Mouse (Mus musculus) bone marrow, adult 2 months (tissue): Measurements from ENCODE around the gene Per2. TPM values are rescaled to one million over a fixed set of nuclear protein-coding genes. Genes with fewer than 3 reads are reported as not detected.

Source experiments
- H3K27ac ChIP-seq: fragments of 200-500 bp; 2 replicates; pipeline ENCODE4 v1.5.1; 2012; ENCODE audit warnings: low read depth, mild to moderate bottlenecking, control low read depth, inconsistent platforms, low read length; ENCODE audit not compliant: control insufficient read depth, poor library complexity, insufficient read depth
- H3K4me1 ChIP-seq: fragments of 200-500 bp; 2 replicates; pipeline ENCODE4 v1.6.1; 2011; ENCODE audit warnings: low read length; ENCODE audit not compliant: control insufficient read depth, insufficient read depth
- H3K4me3 ChIP-seq: fragments of 200-500 bp; replicated peaks from 2 replicates; pipeline ENCODE3; 2011; ENCODE audit warnings: mild to moderate bottlenecking, low read depth, low read length, control low read depth; ENCODE audit not compliant: control insufficient read depth
- CTCF ChIP-seq: fragments of 200-500 bp; IDR thresholded peaks from 2 replicates; pipeline ENCODE4 v1.5.1; 2011; ENCODE audit warnings: low read length, control low read depth; ENCODE audit not compliant: control insufficient read depth, insufficient read depth
- POLR2A ChIP-seq: fragments of 200-500 bp; IDR thresholded peaks from 2 replicates; pipeline ENCODE4 v1.6.1; 2011; ENCODE audit warnings: low read depth, mild to moderate bottlenecking, control low read depth, low read length, borderline replicate concordance; ENCODE audit not compliant: control insufficient read depth
- WGBS: fragments of 180-500 bp; shearing (Covaris S2); methylation state at CpG from one replicate; pipeline ENCODE4 v1.1.7; 2018; 5-methylcytosine and 5-hydroxymethylcytosine counted together
- polyA plus RNA-seq: library from polyadenylated mRNA; stranded (reverse); fragments of >200 nt; gene quantifications from 2 replicates; pipeline ENCODE4 v1.2.4, GENCODE M21; 2011; ENCODE audit warnings: low replicate concordance; ENCODE audit not compliant: missing spikeins, insufficient read depth, insufficient read length

Per2 gene
- polyA plus RNA-seq, 1 experiment, result 9.4 TPM

DNA sequence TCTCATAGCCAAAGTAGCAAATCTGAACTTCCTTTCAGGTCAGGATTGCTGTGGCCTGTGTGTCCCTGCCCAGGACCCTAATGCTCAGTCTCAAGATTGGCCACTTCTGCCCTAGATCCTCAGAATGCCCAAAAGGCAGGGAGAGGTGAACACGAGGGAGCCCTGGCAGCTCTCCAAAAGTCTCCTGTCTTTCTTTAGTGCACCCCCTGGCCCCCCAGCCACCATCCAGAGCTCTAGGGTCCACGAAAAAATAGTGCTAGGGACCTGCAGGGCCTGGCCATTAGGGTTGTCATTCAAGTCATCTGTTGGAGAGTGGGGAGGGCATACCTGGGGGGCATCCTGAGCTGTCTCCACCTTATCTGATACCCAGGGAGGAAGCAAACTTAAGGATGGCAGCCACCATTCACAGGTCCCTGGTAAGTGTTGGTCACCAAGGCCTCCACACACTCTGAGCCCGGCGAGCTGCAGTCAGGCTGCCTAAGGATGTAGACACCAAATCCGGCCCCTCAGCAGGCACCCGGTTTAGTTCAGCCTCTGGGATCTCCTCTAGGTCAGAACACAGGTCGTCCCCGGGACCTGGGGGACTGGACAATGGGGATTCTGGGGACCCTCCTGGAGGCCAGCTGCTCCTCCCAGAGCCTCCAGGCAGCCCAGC lies 47.4 kb downstream of the Per2 start:
- 85% methylated on average over 8 of the region's 8 CpGs for WGBS
- Histone ChIP-seq H3K4me1 (peaks cover 2% of the 10 kb centered on the region), H3K4me3 (no peak overlapping the region), H3K27ac (no peak overlapping the region)
- TF ChIP-seq POLR2A (no peak), CTCF (no peak)

DNA sequence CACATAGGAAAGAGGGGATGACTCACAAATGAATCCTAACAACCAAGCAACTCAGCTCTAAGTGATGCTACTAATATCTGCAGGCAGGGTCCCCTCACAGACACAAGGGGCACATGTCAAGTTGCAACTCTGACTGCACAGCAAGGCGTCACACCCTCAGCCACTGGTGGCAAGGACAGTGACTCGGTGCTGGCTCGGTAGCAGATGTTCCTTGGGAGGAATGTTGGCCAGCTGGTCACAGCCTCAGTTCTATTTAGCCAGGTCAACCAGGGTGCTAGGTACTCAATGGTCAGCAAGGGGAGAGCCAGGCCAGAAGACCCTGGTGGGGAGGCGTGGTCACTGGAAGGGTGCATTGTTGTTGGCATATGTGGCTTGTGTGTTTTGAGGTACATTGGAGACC lies 51.3 kb downstream of the Per2 start:
- Histone ChIP-seq H3K4me3 (no peak overlapping the region), H3K27ac (no peak overlapping the region), H3K4me1 (peaks cover 4% of the 10 kb centered on the region)
- TF ChIP-seq CTCF (no peak), POLR2A (no peak)
- WGBS, result 86% methylated on average over 4 of the region's 4 CpGs

DNA sequence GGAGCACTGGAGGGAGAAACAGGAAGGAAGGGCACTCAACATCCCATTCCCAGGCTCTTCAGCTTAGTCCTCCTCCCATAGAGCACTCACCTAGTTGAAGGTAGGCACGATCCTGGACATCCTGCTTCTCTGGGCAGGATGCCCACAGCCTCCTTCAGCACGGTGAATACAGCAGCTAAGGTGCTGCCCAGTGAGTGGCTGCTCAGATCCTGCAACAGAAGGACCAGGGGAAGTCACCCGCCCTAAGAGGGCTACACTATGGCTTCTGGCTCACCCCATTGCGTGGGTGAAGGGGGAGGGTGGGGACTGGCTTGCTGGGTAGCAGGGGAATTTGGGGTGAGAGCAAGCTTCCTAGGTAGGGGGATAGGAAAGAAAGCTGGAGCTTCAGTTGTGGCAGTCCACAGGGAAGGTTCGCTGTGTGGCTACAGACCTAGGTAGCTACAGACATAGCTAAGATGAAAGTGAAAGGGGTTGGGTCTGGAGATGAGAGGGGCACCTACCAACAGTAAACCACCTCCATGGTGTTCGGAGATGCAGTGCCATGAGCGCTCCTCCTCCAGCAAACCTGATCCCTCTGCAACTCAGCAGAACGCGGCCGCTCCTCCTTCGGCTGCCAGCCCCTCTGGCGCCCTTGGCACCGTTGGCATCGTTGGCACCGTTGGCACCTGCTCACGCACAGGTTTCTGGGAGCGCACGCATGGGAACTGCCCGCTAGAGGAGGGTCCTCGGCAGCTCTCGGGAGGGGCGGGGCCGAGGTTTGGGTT lies 53.5 kb downstream of the Per2 start:
- H3K27ac ChIP-seq, result peak overlapping the region; percentile 20; the same call in 1 of the 2 replicates
- TF ChIP-seq CTCF (no peak), POLR2A (no peak)
- peak overlapping the region; percentile 38 for H3K4me3 ChIP-seq
- peaks cover 2% of the 10 kb centered on the region for H3K4me1 ChIP-seq
- WGBS, result 46% methylated on average over 23 of the region's 23 CpGs

DNA sequence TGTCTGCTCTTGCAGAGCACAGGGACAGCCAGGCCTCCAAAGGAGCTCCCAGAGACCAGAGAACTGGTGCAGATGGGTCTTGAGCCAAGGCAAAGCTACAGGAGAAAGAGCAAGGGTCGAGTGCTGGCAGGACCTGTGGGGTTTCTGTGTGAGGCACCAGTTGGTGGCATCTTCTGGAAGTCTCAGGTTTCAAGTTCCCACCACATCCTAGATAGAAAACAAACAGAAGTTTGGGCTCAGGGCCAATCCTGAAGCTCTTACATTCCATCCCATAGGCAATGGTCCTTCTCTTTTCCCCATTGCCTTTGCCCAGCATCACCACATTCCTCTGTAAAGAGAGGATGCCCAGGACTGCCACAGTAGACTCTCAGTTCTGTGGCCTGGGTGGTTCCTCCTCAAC lies 54.1 kb downstream of the Per2 start:
- 38% methylated on average over 1 of the region's 1 CpGs for WGBS
- Histone ChIP-seq H3K27ac (no peak overlapping the region), H3K4me3 (no peak overlapping the region), H3K4me1 (peaks cover 2% of the 10 kb centered on the region)
- TF ChIP-seq POLR2A (no peak), CTCF (no peak)

DNA sequence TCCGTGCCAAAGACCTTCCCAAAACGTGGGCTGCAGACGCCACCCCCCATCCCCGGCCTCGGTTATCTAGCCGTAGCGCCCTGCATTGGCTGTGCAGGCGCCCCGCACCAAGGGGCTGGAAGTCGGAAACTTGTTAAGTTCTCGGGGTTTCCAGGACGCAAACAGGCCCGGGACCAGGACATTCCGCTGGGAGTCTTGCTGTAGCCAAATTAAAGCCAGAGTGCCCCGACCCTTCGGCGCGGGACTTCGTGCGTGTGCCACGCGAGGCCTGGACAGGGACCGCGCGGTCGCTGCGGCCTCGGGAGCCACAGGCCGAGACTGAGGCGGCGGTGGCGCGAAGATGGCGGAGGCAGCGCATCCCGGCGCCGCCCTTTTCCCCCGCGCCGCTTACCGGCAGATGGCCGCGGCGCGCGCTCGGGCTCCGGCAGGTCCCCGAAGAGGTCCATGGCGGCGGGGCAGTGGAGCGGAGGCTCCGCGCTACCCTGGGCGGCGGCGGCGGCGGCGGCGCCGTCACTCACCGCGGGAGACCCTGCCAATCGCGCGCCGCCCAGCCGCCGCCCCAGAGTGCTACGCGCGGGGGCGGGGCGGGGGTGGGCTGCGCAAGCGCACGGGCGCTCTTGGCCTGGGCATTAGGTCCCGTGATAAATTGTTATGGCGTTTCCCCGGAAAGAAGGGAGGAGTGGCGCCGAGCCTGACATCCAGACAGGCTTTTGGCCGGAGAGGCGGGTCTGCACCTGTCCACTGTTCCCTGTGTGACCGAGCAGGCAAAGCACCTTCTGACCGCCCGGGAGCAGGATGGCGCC lies 60.7 kb downstream of the Per2 start, which contains the start of gene Ilkap:
Gene Ilkap, minus strand, starts transcription at position 556 of the 803 bp plus-strand sequence.
- WGBS, result under 1% methylated on average over 88 of the region's 91 CpGs
- Histone ChIP-seq H3K27ac (peak within 1 kb of the TSS; percentile 92), H3K4me3 (peak within 1 kb of the TSS; percentile 94), H3K4me1 (no peaks in the 10 kb centered on the region)
- TF ChIP-seq POLR2A (peak; percentile 60; the same call in 1 of the 2 replicates), CTCF (no peak)

DNA sequence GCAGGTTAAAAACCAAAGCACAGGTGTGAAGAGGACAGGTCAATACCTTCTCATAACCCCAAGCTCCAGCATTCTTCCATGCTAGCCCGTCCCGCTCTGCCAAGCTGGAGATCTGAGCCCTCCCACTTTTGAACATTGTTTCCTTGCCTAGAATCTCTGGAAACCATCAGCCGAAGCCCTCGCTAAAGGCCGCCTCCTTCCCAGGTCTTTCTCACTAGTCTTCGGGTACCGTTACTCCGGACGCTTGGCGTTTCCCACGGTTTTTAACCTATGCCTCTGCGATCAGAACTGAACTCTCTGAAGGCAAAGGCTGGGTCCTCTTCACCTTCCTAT lies 61.2 kb downstream of the Per2 start:
- Histone ChIP-seq H3K27ac (peak overlapping the region; percentile 92), H3K4me1 (no peaks in the 10 kb centered on the region), H3K4me3 (peak overlapping the region; percentile 92)
- WGBS, result under 1% methylated on average over 12 of the region's 12 CpGs
- no peak for TF ChIP-seq CTCF
- TF ChIP-seq POLR2A, result no peak

DNA sequence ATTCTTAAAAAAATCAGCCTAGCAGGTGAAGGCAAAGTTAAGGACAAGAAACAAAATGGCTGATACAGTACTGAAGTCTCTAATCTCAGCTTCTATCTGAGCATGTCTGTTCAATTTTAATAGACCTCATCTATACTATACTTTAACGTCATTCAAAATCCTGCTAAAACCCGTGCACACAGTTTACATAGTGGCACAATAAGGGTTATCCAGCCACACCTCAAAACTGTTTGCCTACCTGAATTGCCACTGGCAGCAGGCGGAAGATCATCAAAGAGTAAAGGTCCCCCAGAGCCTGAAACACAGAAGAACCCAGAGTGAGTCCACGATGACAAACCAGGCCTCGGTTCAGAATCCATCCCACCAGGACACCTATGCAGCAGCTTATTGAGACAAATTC lies 68.8 kb downstream of the Per2 start:
- Histone ChIP-seq H3K27ac (no peak overlapping the region), H3K4me1 (no peaks in the 10 kb centered on the region), H3K4me3 (no peak overlapping the region)
- TF ChIP-seq CTCF (no peak), POLR2A (no peak)
- WGBS, result 87% methylated on average over 5 of the region's 5 CpGs

DNA sequence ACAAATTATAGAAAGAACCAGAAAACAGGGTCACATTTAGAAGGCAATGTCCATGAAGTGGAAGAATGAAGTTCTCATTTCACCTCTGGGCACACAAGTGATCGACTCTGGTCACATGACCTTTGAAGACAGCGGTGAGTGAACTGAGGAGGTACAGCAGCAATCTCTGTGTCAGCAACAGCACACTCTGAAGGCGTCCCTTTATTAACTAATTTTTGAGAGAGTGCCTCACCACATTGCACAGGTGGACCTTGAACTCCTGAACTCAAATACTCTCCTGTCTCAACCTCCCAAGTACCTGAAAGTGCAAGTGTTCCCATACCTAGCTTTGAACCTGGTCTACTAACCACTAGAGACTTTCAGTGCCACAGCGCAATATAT lies 78.0 kb downstream of the Per2 start:
- Histone ChIP-seq H3K4me1 (no peaks in the 10 kb centered on the region), H3K27ac (no peak overlapping the region), H3K4me3 (no peak overlapping the region)
- no peak for TF ChIP-seq POLR2A
- no peak for TF ChIP-seq CTCF
- WGBS, result 89% methylated on average over 4 of the region's 4 CpGs
